Mouse (Mus musculus) MEL (cell line): ENCODE measurements around the gene Aff3. TPM values are rescaled to one million over a fixed set of nuclear protein-coding genes. Genes with fewer than 3 reads are reported as not detected.

Experiments used
- DNase-seq: peaks from one replicate; pipeline ENCODE4 v3.0.0; 2011; ENCODE audit warnings: low read depth, low spot score
- H3K27ac ChIP-seq: 2 replicates; pipeline ENCODE4 v1.5.1; 2012; ENCODE audit warnings: low read depth, mild to moderate bottlenecking, control low read depth, low read length, moderate library complexity; ENCODE audit not compliant: control insufficient read depth
- H3K27me3 ChIP-seq, 2 experiments: fragments of 150-350 bp in 1 of 2; sonication (generic) in 1 of 2; 2 replicates each; pipeline ENCODE4 v1.6.1; 2012; ENCODE audit warnings: low read length in 2 of 2, mild to moderate bottlenecking in 2 of 2, improper control_type of control experiment in 1 of 2, moderate library complexity in 1 of 2; ENCODE audit not compliant: insufficient read depth in 2 of 2, control insufficient read depth in 1 of 2
- H3K36me3 ChIP-seq, 2 experiments: 2 replicates each; pipeline ENCODE4 v1.6.1; 2012 to 2014; ENCODE audit warnings: low read length in 2 of 2, improper control_type of control experiment in 1 of 2, inconsistent platforms in 1 of 2, mild to moderate bottlenecking in 1 of 2; ENCODE audit not compliant: insufficient read depth in 2 of 2, control insufficient read depth in 1 of 2
- H3K4me1 ChIP-seq, 2 experiments: fragments of 150-350 bp in 1 of 2; sonication (generic) in 1 of 2; 2 replicates each; pipeline ENCODE4 v1.6.1; 2012; ENCODE audit warnings: low read length in 2 of 2, improper control_type of control experiment in 1 of 2, mild to moderate bottlenecking in 1 of 2; ENCODE audit not compliant: insufficient read depth in 2 of 2, control insufficient read depth in 1 of 2
- H3K4me3 ChIP-seq, 2 experiments: fragments of 150-350 bp in 1 of 2; sonication (generic) in 1 of 2; 2 replicates each; pipeline ENCODE4 v1.5.1; 2012; ENCODE audit warnings: low read depth in 2 of 2, low read length in 2 of 2, mild to moderate bottlenecking in 2 of 2, moderate library complexity in 2 of 2, control low read depth in 1 of 2, improper control_type of control experiment in 1 of 2; ENCODE audit not compliant: control insufficient read depth in 1 of 2, insufficient read depth in 1 of 2
- H3K79me2 ChIP-seq: 2 replicates; pipeline ENCODE4 v1.6.1; 2012; ENCODE audit warnings: mild to moderate bottlenecking, low read length, moderate library complexity; ENCODE audit not compliant: control insufficient read depth, poor library complexity, insufficient read depth
- H3K9ac ChIP-seq: 2 replicates; pipeline ENCODE4 v1.6.1; 2012; ENCODE audit warnings: low read depth, mild to moderate bottlenecking, control low read depth, low read length, moderate library complexity; ENCODE audit not compliant: control insufficient read depth, poor library complexity, severe bottlenecking
- H3K9me3 ChIP-seq: fragments of 150-350 bp; sonication (generic); replicated peaks from 2 replicates; pipeline ENCODE4 v1.6.1; 2012; ENCODE audit warnings: mild to moderate bottlenecking, low read length, improper control_type of control experiment, moderate library complexity; ENCODE audit not compliant: insufficient read depth
- BHLHE40 ChIP-seq: IDR thresholded peaks from 2 replicates; pipeline ENCODE4 v1.6.1; 2012; ENCODE audit warnings: low read depth, mild to moderate bottlenecking, inconsistent platforms, low read length, improper control_type of control experiment, borderline replicate concordance
- CTCF ChIP-seq, 3 experiments: IDR thresholded peaks in 2 of 3; conservative IDR thresholded peaks in 1 of 3; 2 replicates each; pipeline ENCODE4 v1.5.1; 2011 to 2012; ENCODE audit warnings: low read length in 3 of 3, low read depth in 2 of 3, mild to moderate bottlenecking in 2 of 3, improper control_type of control experiment in 1 of 3, inconsistent platforms in 1 of 3, mixed read lengths in 1 of 3, moderate library complexity in 1 of 3; ENCODE audit not compliant: control insufficient read depth in 1 of 3, insufficient read depth in 1 of 3, poor library complexity in 1 of 3, severe bottlenecking in 1 of 3
- E2F4 ChIP-seq: IDR thresholded peaks from 2 replicates; pipeline ENCODE4 v1.6.1; 2011; ENCODE audit warnings: low read depth, low read length, improper control_type of control experiment, borderline replicate concordance
- ELF1 ChIP-seq: IDR thresholded peaks from 2 replicates; pipeline ENCODE4 v1.6.1; 2014; ENCODE audit warnings: low read depth, mild to moderate bottlenecking, inconsistent platforms, low read length, improper control_type of control experiment, moderate library complexity
- ETS1 ChIP-seq: IDR thresholded peaks from 2 replicates; pipeline ENCODE4 v1.6.1; 2012; ENCODE audit warnings: low read depth, mild to moderate bottlenecking, inconsistent platforms, low read length, improper control_type of control experiment, moderate library complexity
- GATA1 ChIP-seq: IDR thresholded peaks from 2 replicates; pipeline ENCODE4 v1.6.1; 2011; ENCODE audit warnings: low read depth, low read length, improper control_type of control experiment
- JUND ChIP-seq: IDR thresholded peaks from 2 replicates; pipeline ENCODE4 v1.6.1; 2011; ENCODE audit warnings: low read depth, mild to moderate bottlenecking, improper control_type of control experiment, low read length
- MYB ChIP-seq: IDR thresholded peaks from 2 replicates; pipeline ENCODE4 v1.6.1; 2011; ENCODE audit warnings: mild to moderate bottlenecking, low read depth, low read length, improper control_type of control experiment
- NELFE ChIP-seq: IDR thresholded peaks from 2 replicates; pipeline ENCODE4 v1.6.1; 2011; ENCODE audit warnings: low read depth, low read length, improper control_type of control experiment
- NRF1 ChIP-seq: IDR thresholded peaks from 2 replicates; pipeline ENCODE4 v1.6.1; 2014; ENCODE audit warnings: low read depth, mild to moderate bottlenecking, inconsistent platforms, low read length, improper control_type of control experiment, moderate library complexity; ENCODE audit not compliant: poor library complexity, insufficient read depth, severe bottlenecking
- POLR2AphosphoS2 ChIP-seq: IDR thresholded peaks from 2 replicates; pipeline ENCODE4 v1.6.1; 2011; ENCODE audit warnings: low read length, improper control_type of control experiment
- POLR2AphosphoS5 ChIP-seq: IDR thresholded peaks from 2 replicates; pipeline ENCODE4 v1.6.1; 2012; ENCODE audit warnings: low read depth, borderline replicate concordance, mild to moderate bottlenecking, inconsistent platforms, low read length, moderate library complexity, mixed read lengths
- RCOR1 ChIP-seq: IDR thresholded peaks from 2 replicates; pipeline ENCODE4 v1.6.1; 2012; ENCODE audit warnings: low read depth, mild to moderate bottlenecking, inconsistent platforms, low read length, improper control_type of control experiment
- SIN3A ChIP-seq: IDR thresholded peaks from 2 replicates; pipeline ENCODE4 v1.6.1; 2012; ENCODE audit warnings: low read length, improper control_type of control experiment, inconsistent platforms
- SMC3 ChIP-seq: IDR thresholded peaks from 2 replicates; pipeline ENCODE4 v1.6.1; 2011; ENCODE audit warnings: low read depth, low read length, improper control_type of control experiment
- UBTF ChIP-seq: IDR thresholded peaks from 2 replicates; pipeline ENCODE4 v1.6.1; 2012; ENCODE audit warnings: low read depth, mild to moderate bottlenecking, inconsistent platforms, low read length, improper control_type of control experiment, moderate library complexity, borderline replicate concordance; ENCODE audit not compliant: insufficient read depth
- USF2 ChIP-seq, 2 experiments: IDR thresholded peaks; 2 replicates each; pipeline ENCODE4 v1.6.1; 2011 to 2012; ENCODE audit warnings: improper control_type of control experiment in 2 of 2, low read length in 2 of 2, borderline replicate concordance in 1 of 2, inconsistent platforms in 1 of 2, low read depth in 1 of 2, mild to moderate bottlenecking in 1 of 2; ENCODE audit not compliant: insufficient read depth in 1 of 2
- ZC3H11A ChIP-seq: IDR thresholded peaks from 2 replicates; pipeline ENCODE4 v1.6.1; 2012; ENCODE audit warnings: low read depth, mild to moderate bottlenecking, inconsistent platforms, low read length, improper control_type of control experiment
- ZKSCAN1 ChIP-seq: IDR thresholded peaks from 2 replicates; pipeline ENCODE4 v1.6.1; 2012; ENCODE audit warnings: low read depth, mild to moderate bottlenecking, inconsistent platforms, low read length, improper control_type of control experiment, moderate library complexity
- ZMIZ1 ChIP-seq: IDR thresholded peaks from 2 replicates; pipeline ENCODE4 v1.6.1; 2012; ENCODE audit warnings: low read depth, mild to moderate bottlenecking, inconsistent platforms, low read length, improper control_type of control experiment, moderate library complexity
- ZNF384 ChIP-seq: IDR thresholded peaks from 2 replicates; pipeline ENCODE4 v1.6.1; 2012; ENCODE audit warnings: low read depth, mild to moderate bottlenecking, inconsistent platforms, low read length, improper control_type of control experiment
- polyA plus RNA-seq, 2 experiments: library from polyadenylated mRNA; stranded (reverse) in 1 of 2; unstranded in 1 of 2; fragments of >175 nt in 1 of 2; fragments of >200 nt in 1 of 2; gene quantifications; 2 replicates each; pipeline versions ENCODE4 v1.2.1 to v1.2.4; 2012; ENCODE audit warnings: low replicate concordance in 2 of 2, low read depth in 1 of 2; ENCODE audit not compliant: insufficient read length in 2 of 2, insufficient read depth in 1 of 2, missing spikeins in 1 of 2
- total RNA-seq: library from RNA; depleted of rRNA; stranded (reverse); fragments of 300-350 nt; gene quantifications from 2 replicates; pipeline ENCODE4 v1.2.3, GENCODE M21; 2012

Aff3 gene
- total and polyA plus RNA-seq, 3 experiments = 18.5 to 41.1 (median 25.4) TPM

- no peak for TF ChIP-seq NELFE
- no peak for TF ChIP-seq E2F4
- TF ChIP-seq SIN3A = 0 out of 2 replicates have a peak, but pooled peaks have one; percentile 14
- TF ChIP-seq ZMIZ1 = no peak
- TF ChIP-seq MYB = no peak
- peak; percentile 27; the same call in 1 of the 2 replicates for TF ChIP-seq ETS1
- no peak for TF ChIP-seq RCOR1
- TF ChIP-seq JUND = no peak
- no peak for TF ChIP-seq CTCF (IDR thresholded peaks at IDR 0.05 in 2 of 3, conservative IDR thresholded peaks at IDR 0.05 in 1 of 3; ENCODE audit: control insufficient read depth in 1 of 3, insufficient read depth in 1 of 3, low read depth in 2 of 3, low read length in 3 of 3, poor library complexity in 1 of 3, severe bottlenecking in 1 of 3)
- TF ChIP-seq ZKSCAN1 = no peak
- TF ChIP-seq NRF1 = no peak
- TF ChIP-seq ZNF384 = peak; percentile 82; the same call in 1 of the 2 replicates
- Histone ChIP-seq H3K9me3 (no peaks in the 10 kb centered on the region), H3K27ac (no peak overlapping the region), H3K27me3 (no peaks in the 10 kb centered on the region), H3K9ac (no peak overlapping the region), H3K4me1 (peaks cover 13 to 24% of the 10 kb centered on the region in 2 experiments), H3K79me2 (peaks cover 2% of the 10 kb centered on the region; the same call in 1 of the 2 replicates), H3K4me3 (no peak overlapping the region), H3K36me3 (peaks cover 10 to 17% of the 10 kb centered on the region in 2 experiments)
- DNase-seq = no peak
Observed at GRCm38 (mm10) chr1:38632461-38633180, 32.1 kb downstream of the Aff3 start.

GRCm38 (mm10) chr1:38631501-38632279 is 33.1 kb downstream of the Aff3 start:
- Histone ChIP-seq H3K79me2 (peaks cover 2% of the 10 kb centered on the region; the same call in 1 of the 2 replicates), H3K9ac (no peak overlapping the region), H3K4me3 (no peak overlapping the region), H3K27me3 (no peaks in the 10 kb centered on the region), H3K4me1 (peaks cover 13 to 24% of the 10 kb centered on the region in 2 experiments), H3K27ac (no peak overlapping the region), H3K36me3 (peaks cover 10 to 17% of the 10 kb centered on the region in 2 experiments), H3K9me3 (no peaks in the 10 kb centered on the region)
- DNase-seq = no peak
- TF ChIP-seq ZC3H11A = no peak
- no peak for TF ChIP-seq UBTF
- TF ChIP-seq ELF1 = no peak
- TF ChIP-seq ZMIZ1 = no peak
- no peak for TF ChIP-seq NRF1
- no peak for TF ChIP-seq USF2 (IDR thresholded peaks at IDR 0.05; ENCODE audit: borderline replicate concordance in 1 of 2, insufficient read depth in 1 of 2, low read depth in 1 of 2, low read length in 2 of 2)
- TF ChIP-seq ZNF384 = no peak
- TF ChIP-seq JUND = no peak
- TF ChIP-seq SMC3 = no peak
- TF ChIP-seq GATA1 = no peak
- no peak for TF ChIP-seq POLR2AphosphoS5
- TF ChIP-seq ETS1 = no peak
- TF ChIP-seq BHLHE40 = no peak
- TF ChIP-seq POLR2AphosphoS2 = no peak
